Comparison of ENCODE assay signal across 12 mouse cellular contexts in genomic region chr8:19697497-19698077, GRCm38 (mm10). TPM values are rescaled to one million over a fixed set of nuclear protein-coding genes. Genes with fewer than 3 reads are reported as not detected.
"Had no signal": no experiment of that assay in that cellular context is flagged by ENCODE, and none has a peak within 500 bp of the region (broad histone marks: within the 10 kb centered on the region; RNA-seq: fewer than 3 reads in every experiment).

No protein-coding gene starts in this region.

RNA-seq across cellular contexts. Expression of gene 4930467E23Rik, which starts 31.8 kb away (rescaled TPM):
- total RNA-seq: layer of hippocampus, postnatal 10 days; midbrain, postnatal 0 days had no signal
- polyA plus RNA-seq: kidney, embryonic 16.5 days; limb, embryonic 12.5 days; liver, embryonic 13.5 days; liver, postnatal 0 days; lung, embryonic 15.5 days; macrophage; midbrain, embryonic 13.5 days; midbrain, postnatal 0 days; neural tube, embryonic 14.5 days; small intestine, adult 2 months; stomach, embryonic 16.5 days had no signal
